In genomic region chr5:65846958-65847357, GRCm38 (mm10) we compare ENCODE assay signal across 21 mouse cellular contexts. TPM values are rescaled to one million over a fixed set of nuclear protein-coding genes. Genes with fewer than 3 reads are reported as not detected.
DNase-seq lines count a peak whose midpoint lies in the region; ATAC-seq and TF ChIP-seq lines count a peak whose summit lies in the region.
"Had no signal": no experiment of that assay in that cellular context is flagged by ENCODE, and none has a peak within 500 bp of the region (broad histone marks: within the 10 kb centered on the region; RNA-seq: fewer than 3 reads in every experiment).

No protein-coding gene starts in this region.

- no peak overlapping the region for H3K4me2 ChIP-seq in heart, embryonic 13.5 days
- H3K4me2 ChIP-seq in heart, postnatal 0 days (ENCODE audit: low read depth, low read length), result no peak overlapping the region
- no peak overlapping the region for H3K4me2 ChIP-seq in limb, embryonic 15.5 days
- H3K4me2 ChIP-seq: embryonic facial prominence, embryonic 15.5 days; hindbrain, embryonic 14.5 days; intestine, embryonic 15.5 days had no signal

- H3K36me3 ChIP-seq in heart, embryonic 13.5 days, result no peaks in the 10 kb centered on the region
- no peaks in the 10 kb centered on the region for H3K36me3 ChIP-seq in heart, postnatal 0 days (replicated peaks; ENCODE audit: control insufficient read depth, insufficient read depth, low read length)
- no peaks in the 10 kb centered on the region for H3K36me3 ChIP-seq in limb, embryonic 15.5 days
- H3K36me3 ChIP-seq: embryonic facial prominence, embryonic 15.5 days; forebrain, embryonic 10.5 days; hindbrain, embryonic 10.5 days; intestine, embryonic 15.5 days had no signal

- no peak for TF ChIP-seq EP300 in heart, postnatal 0 days (IDR thresholded peaks at IDR 0.05; ENCODE audit: low read depth)

- H3K27me3 ChIP-seq in heart, embryonic 13.5 days (replicated peaks), result no peaks in the 10 kb centered on the region
- no peaks in the 10 kb centered on the region for H3K27me3 ChIP-seq in heart, postnatal 0 days (ENCODE audit: control insufficient read depth, insufficient read depth, low read length)
- no peaks in the 10 kb centered on the region for H3K27me3 ChIP-seq in limb, embryonic 15.5 days
- H3K27me3 ChIP-seq: CH12.LX; embryonic facial prominence, embryonic 15.5 days; intestine, embryonic 15.5 days; Patski had no signal

- peaks cover 20% of the 10 kb centered on the region for H3K4me1 ChIP-seq in heart, embryonic 13.5 days
- peaks cover 12% of the 10 kb centered on the region; the same call in 1 of the 2 replicates for H3K4me1 ChIP-seq in heart, postnatal 0 days (ENCODE audit: control insufficient read depth, insufficient read depth)
- H3K4me1 ChIP-seq in limb, embryonic 15.5 days, result no peaks in the 10 kb centered on the region
- H3K4me1 ChIP-seq: embryonic facial prominence, embryonic 15.5 days; forebrain, embryonic 10.5 days; hindbrain, embryonic 10.5 days; intestine, embryonic 15.5 days had no signal

- no peak overlapping the region for H3K4me3 ChIP-seq in heart, embryonic 13.5 days
- no peak overlapping the region for H3K4me3 ChIP-seq in heart, postnatal 0 days (ENCODE audit: low read depth, low read length)
- H3K4me3 ChIP-seq in limb, embryonic 15.5 days, result no peak overlapping the region
- H3K4me3 ChIP-seq: embryonic facial prominence, embryonic 15.5 days; erythroblast, embryonic 14.5 days; forebrain, embryonic 10.5 days; hindbrain, embryonic 10.5 days; intestine, embryonic 15.5 days had no signal

- TF ChIP-seq CTCF in heart, postnatal 0 days (IDR thresholded peaks at IDR 0.05; ENCODE audit: low read depth), result no peak

- H3K9me3 ChIP-seq in heart, embryonic 13.5 days, result no peaks in the 10 kb centered on the region
- no peaks in the 10 kb centered on the region for H3K9me3 ChIP-seq in heart, postnatal 0 days (replicated peaks; ENCODE audit: control insufficient read depth, low read length)
- H3K9me3 ChIP-seq in limb, embryonic 15.5 days, result no peaks in the 10 kb centered on the region
- H3K9me3 ChIP-seq: embryonic facial prominence, embryonic 15.5 days; forebrain, embryonic 10.5 days; hindbrain, embryonic 10.5 days; intestine, embryonic 15.5 days had no signal

- intact Hi-C loops in heart, postnatal 14 days (cut with DNase I), result no loop called here
- intact Hi-C loops in heart, postnatal 25 days (cut with DNase I), result no loop called here

- peak; percentile 72 for DNase-seq in heart, adult 11 months
- no peak for DNase-seq in heart, postnatal 14 days
- no peak for DNase-seq in heart, postnatal 25 days (ENCODE audit: low spot score)
- peak; percentile 10 for DNase-seq in heart, postnatal 0 days (ENCODE audit: low spot score)
- DNase-seq in heart, adult 18-20 months, result no peak
- DNase-seq: cerebellum, adult 11-12 months; cerebellum, adult 9-10 months; cerebellum, postnatal 36 days; kidney, adult 18-20 months had no signal

- ATAC-seq in heart, embryonic 13.5 days (ENCODE audit: extremely low read depth, insufficient number of reproducible peaks, low FRiP score, low TSS enrichment), result peak; percentile 19; the same call in 1 of the 2 replicates
- ATAC-seq in heart, postnatal 0 days (ENCODE audit: insufficient read depth, low read depth), result peak; percentile 66
- peak; percentile 52; the same call in 1 of the 2 replicates for ATAC-seq in limb, embryonic 15.5 days (ENCODE audit: insufficient number of reproducible peaks, low FRiP score, low TSS enrichment, low read depth)
- ATAC-seq: activated CD4-positive, CD25-positive, alpha-beta regulatory T cell, adult 4 months; forebrain, embryonic 14.5 days; intestine, embryonic 15.5 days; Patski had no signal

- peak overlapping the region; percentile 77 for H3K27ac ChIP-seq in heart, embryonic 13.5 days (replicated peaks)
- H3K27ac ChIP-seq in heart, postnatal 0 days (ENCODE audit: low read depth), result peak overlapping the region; percentile 69
- H3K27ac ChIP-seq in limb, embryonic 15.5 days, result 0 out of 2 replicates have a peak overlapping the region, but pooled peaks have one; percentile 3
- H3K27ac ChIP-seq: embryonic facial prominence, embryonic 15.5 days; forebrain, embryonic 10.5 days; hindbrain, embryonic 10.5 days; hindbrain, embryonic 14.5 days; intestine, embryonic 15.5 days had no signal

- H3K9ac ChIP-seq in heart, embryonic 13.5 days, result no peak overlapping the region
- no peak overlapping the region for H3K9ac ChIP-seq in heart, postnatal 0 days (replicated peaks; ENCODE audit: low read depth, low read length)
- H3K9ac ChIP-seq in limb, embryonic 15.5 days, result no peak overlapping the region
- H3K9ac ChIP-seq: embryonic facial prominence, embryonic 15.5 days; hindbrain, embryonic 14.5 days; intestine, embryonic 15.5 days had no signal

- 30% methylated on average over 3 of the region's 3 CpGs for WGBS in heart, embryonic 13.5 days
- 32% methylated on average over 3 of the region's 3 CpGs for WGBS in heart, postnatal 0 days
- WGBS in limb, embryonic 15.5 days, result 64% methylated on average over 3 of the region's 3 CpGs

RNA-seq across cellular contexts. Expression of gene Rhoh, which starts 14.1 kb away (rescaled TPM):
- total RNA-seq in heart, postnatal 14 days (2021), result 1 to 10 TPM in 1 of 2 experiments, under 1 TPM in 1; 0.57 to 4.5 TPM
- 0.86 and 0.99 TPM in 2 replicates for polyA plus RNA-seq in heart, embryonic 13.5 days (2015; fragmentation: Nextera tagmentation; extraction: Ambion mirVana)
- total RNA-seq in heart, postnatal 25 days (2021), result under 1 TPM; 0.42 to 0.87 TPM
- 0.34 and 2.8 TPM in 2 replicates for total RNA-seq in heart, postnatal 0 days (2014; rRNA removed; ENCODE audit: low replicate concordance)
- 0.32 and 0.41 TPM in 2 replicates for polyA plus RNA-seq in heart, postnatal 0 days (2015; fragmentation: Nextera tagmentation; extraction: Ambion mirVana)
- total RNA-seq in heart, adult 18-20 months (2021), result 1 to 10 TPM in 1 of 2 experiments, under 1 TPM in 1; 0.45 to 1.4 TPM
- polyA plus RNA-seq in limb, embryonic 15.5 days (2015; fragmentation: Nextera tagmentation; extraction: Ambion mirVana), result 2.2 and 3.4 TPM in 2 replicates
- polyA plus RNA-seq: erythroblast, embryonic 14.5 days had no signal

Comparison
In these comparisons a context has a peak if more than half of its experiments do, and no peak if none do; other contexts are left out.
1. DNase-seq: peak in heart, adult 11 months (single experiment) and heart, postnatal 0 days (single experiment); none in heart, postnatal 14 days (0 of 2), heart, postnatal 25 days (single experiment) and heart, adult 18-20 months (0 of 2).
2. H3K27ac ChIP-seq: peak in every context shown above with its lines; median percentile 77 in heart, embryonic 13.5 days; 69 in heart, postnatal 0 days; 3 in limb, embryonic 15.5 days.
3. Peak in every context shown above with its lines, with median percentiles within 50 percentile points of each other: ATAC-seq.